Mouse (Mus musculus) adrenal gland, postnatal 4 days (tissue): Measurements from ENCODE around the gene Prc1. TPM values are rescaled to one million over a fixed set of nuclear protein-coding genes. Genes with fewer than 3 reads are reported as not detected.

Experiments used
- total RNA-seq, 2 experiments: library from RNA; stranded (reverse); gene quantifications; 2 replicates each; pipeline ENCODE4 v1.2.3; 2021

Gene Prc1
- total RNA-seq, 2 experiments from 2014 or later: 54.3 to 63.7 TPM

Other genes with a start within 250 kb of the Prc1 start
- gene Idh2, start 179.1 kb upstream of the Prc1 start, total RNA-seq: 100 to 1,000 TPM; 275 to 289 TPM
- 10 to 100 TPM; 62.1 to 66.9 TPM for gene Sema4b, start 107.6 kb upstream of the Prc1 start, total RNA-seq
- 10 to 100 TPM; 50.5 to 52.1 TPM for gene Cib1, start 61.6 kb upstream of the Prc1 start, total RNA-seq
- gene Gdpgp1, start 61.6 kb upstream of the Prc1 start, total RNA-seq: 1 to 10 TPM; 5.0 to 5.1 TPM
- 1 to 10 TPM; 3.2 to 4.5 TPM for gene Ttll13, start 48.1 kb upstream of the Prc1 start, total RNA-seq
- gene Ngrn, start 33.2 kb upstream of the Prc1 start, total RNA-seq: 10 to 100 TPM; 52.0 to 58.2 TPM
- gene Vps33b, start 24.8 kb upstream of the Prc1 start, total RNA-seq: 10 to 100 TPM; 20.1 to 22.9 TPM
- gene Rccd1, start 30.0 kb downstream of the Prc1 start, total RNA-seq: 10 to 100 TPM; 15.8 to 20.5 TPM
- 10 to 100 TPM; 43.6 to 53.5 TPM for gene Unc45a, start 46.6 kb downstream of the Prc1 start, total RNA-seq
- 10 to 100 TPM; 41.8 to 42.4 TPM for gene Hddc3, start 48.7 kb downstream of the Prc1 start, total RNA-seq
- gene Man2a2, start 76.9 kb downstream of the Prc1 start, total RNA-seq: 100 to 1,000 TPM; 106 to 111 TPM
- 10 to 100 TPM; 19.3 to 21.1 TPM for gene Fes, start 93.5 kb downstream of the Prc1 start, total RNA-seq
- 100 to 1,000 TPM; 137 to 140 TPM for gene Furin, start 111.0 kb downstream of the Prc1 start, total RNA-seq
- 10 to 100 TPM; 13.9 to 18.0 TPM for gene Blm, start 240.7 kb downstream of the Prc1 start, total RNA-seq